Mouse (Mus musculus) adrenal gland, adult 2 months (tissue): ENCODE data around the gene Hrh2. TPM values are rescaled to one million over a fixed set of nuclear protein-coding genes. Genes with fewer than 3 reads are reported as not detected.

ENCODE experiments used
- DNase-seq: peaks from one replicate; pipeline ENCODE4 v3.0.0; 2021
- long read RNA-seq: library from polyadenylated mRNA; stranded (forward); transcript quantifications from one replicate; pipeline ENCODE4 v2.0.0, GENCODE M21; 2021
- polyA plus RNA-seq: library from polyadenylated mRNA; depleted of rRNA; stranded (reverse); fragments of >200 nt; gene quantifications from 2 replicates; pipeline ENCODE4 v1.2.3, GENCODE M21; 2012; rRNA removed
- total RNA-seq, 2 experiments: library from RNA; stranded (reverse); gene quantifications; 2 replicates each; pipeline ENCODE4 v1.2.3; 2021

The Hrh2 gene
- total RNA-seq: under 1 TPM; 0.17 to 0.35 TPM
- polyA plus RNA-seq: 0.35 and 0.64 TPM in 2 replicates
- long read RNA-seq, partial matches to known transcripts: 1 of 1 reads
- long read RNA-seq, other reads (novel, unspliced or antisense): 0 of 1 reads

- no peak for DNase-seq
Observed at GRCm38 (mm10) chr13:54192021-54192481, at the start of gene Hrh2. Gene Hrh2 (plus strand): TSS chr13:54192129.

GRCm38 (mm10) chr13:54143788-54144187, 48.1 kb upstream of the Hrh2 start:
- no peak for DNase-seq

GRCm38 (mm10) chr13:54144624-54145023, 47.3 kb upstream of the Hrh2 start:
- DNase-seq: no peak

GRCm38 (mm10) chr13:54147328-54147727, 44.6 kb upstream of the Hrh2 start:
- DNase-seq: no peak

GRCm38 (mm10) chr13:54152421-54152820, 39.5 kb upstream of the Hrh2 start:
- DNase-seq: no peak

GRCm38 (mm10) chr13:54152911-54153310, 39.0 kb upstream of the Hrh2 start:
- no peak for DNase-seq

GRCm38 (mm10) chr13:54153672-54154218, 38.2 kb upstream of the Hrh2 start:
- no peak for DNase-seq

GRCm38 (mm10) chr13:54155822-54156221, 36.1 kb upstream of the Hrh2 start:
- no peak for DNase-seq

GRCm38 (mm10) chr13:54159256-54159655, 32.7 kb upstream of the Hrh2 start:
- DNase-seq: no peak

- no peak for DNase-seq
Observed at GRCm38 (mm10) chr13:54159756-54160155, 32.2 kb upstream of the Hrh2 start.

- no peak for DNase-seq
Observed at GRCm38 (mm10) chr13:54160546-54160945, 31.4 kb upstream of the Hrh2 start.

- DNase-seq: no peak
Observed at GRCm38 (mm10) chr13:54161514-54161913, 30.4 kb upstream of the Hrh2 start.

GRCm38 (mm10) chr13:54163363-54163762, 28.6 kb upstream of the Hrh2 start:
- no peak for DNase-seq

GRCm38 (mm10) chr13:54164462-54164861, 27.5 kb upstream of the Hrh2 start:
- no peak for DNase-seq

GRCm38 (mm10) chr13:54165066-54165465, 26.9 kb upstream of the Hrh2 start:
- no peak for DNase-seq

- no peak for DNase-seq
Observed at GRCm38 (mm10) chr13:54165765-54166164, 26.2 kb upstream of the Hrh2 start.

GRCm38 (mm10) chr13:54167036-54167435, 24.9 kb upstream of the Hrh2 start:
- no peak for DNase-seq

- DNase-seq: no peak
Observed at GRCm38 (mm10) chr13:54168675-54169074, 23.3 kb upstream of the Hrh2 start.

- DNase-seq: no peak
Observed at GRCm38 (mm10) chr13:54170288-54170687, 21.6 kb upstream of the Hrh2 start.

- DNase-seq: no peak
Observed at GRCm38 (mm10) chr13:54171346-54171745, 20.6 kb upstream of the Hrh2 start.

- DNase-seq: peak; percentile 78
Observed at GRCm38 (mm10) chr13:54171761-54172160, 20.2 kb upstream of the Hrh2 start.

- DNase-seq: no peak
Observed at GRCm38 (mm10) chr13:54173941-54174340, 18.0 kb upstream of the Hrh2 start.

- DNase-seq: no peak
Observed at GRCm38 (mm10) chr13:54174703-54175102, 17.2 kb upstream of the Hrh2 start.

- no peak for DNase-seq
Observed at GRCm38 (mm10) chr13:54175426-54175825, 16.5 kb upstream of the Hrh2 start.
